Mouse (Mus musculus) layer of hippocampus, adult 8-10 months (tissue): ENCODE measurements around the gene Xpot. TPM values are rescaled to one million over a fixed set of nuclear protein-coding genes. Genes with fewer than 3 reads are reported as not detected.

Experiments
- DNase-seq, 2 experiments: peaks; one replicate each; pipeline ENCODE4 v3.0.0; 2022; ENCODE audit warnings: low spot score in 2 of 2
- total RNA-seq, 4 experiments: library from RNA; stranded (reverse); gene quantifications; 2 replicates each; pipeline ENCODE4 v1.2.4; 2022

Gene Xpot
- total RNA-seq, 4 experiments from 2014 or later: 62.6 to 77.1 (median 71.6) TPM

- DNase-seq: no peak
These were observed 3.7 kb downstream of the Xpot start for GRCm38 (mm10) chr10:121622431-121622830.

GRCm38 (mm10) chr10:121615935-121616334 lies 10.2 kb downstream of the Xpot start:
- DNase-seq: no peak

GRCm38 (mm10) chr10:121615146-121615870 lies 10.8 kb downstream of the Xpot start:
- DNase-seq: no peak

GRCm38 (mm10) chr10:121613570-121613969 lies 12.6 kb downstream of the Xpot start:
- DNase-seq: no peak

GRCm38 (mm10) chr10:121612448-121612847 lies 13.7 kb downstream of the Xpot start:
- no peak for DNase-seq

GRCm38 (mm10) chr10:121611587-121611986 lies 14.5 kb downstream of the Xpot start:
- no peak for DNase-seq

GRCm38 (mm10) chr10:121608177-121608576 lies 18.0 kb downstream of the Xpot start:
- DNase-seq: no peak

- DNase-seq: no peak
These were observed 21.3 kb downstream of the Xpot start for GRCm38 (mm10) chr10:121604632-121605344.

GRCm38 (mm10) chr10:121603556-121603955 lies 22.6 kb downstream of the Xpot start:
- no peak for DNase-seq

GRCm38 (mm10) chr10:121601272-121601671 lies 24.9 kb downstream of the Xpot start:
- no peak for DNase-seq

GRCm38 (mm10) chr10:121596580-121596979 lies 29.6 kb downstream of the Xpot start:
- no peak for DNase-seq

- DNase-seq: no peak
These were observed 35.0 kb downstream of the Xpot start for GRCm38 (mm10) chr10:121591106-121591505.

- DNase-seq: no peak
These were observed 38.7 kb downstream of the Xpot start for GRCm38 (mm10) chr10:121587371-121587840.

GRCm38 (mm10) chr10:121586675-121587370 lies 39.3 kb downstream of the Xpot start, which contains the start of gene Tbk1:
Tbk1 (minus strand) TSS chr10:121586787.
- DNase-seq: peak; percentile 79 to 92

GRCm38 (mm10) chr10:121585791-121586642 lies 40.1 kb downstream of the Xpot start:
- DNase-seq: peak in 1 of 2 experiments; percentile 1

GRCm38 (mm10) chr10:121585056-121585790 lies 40.9 kb downstream of the Xpot start:
- peak in 1 of 2 experiments; percentile 1 for DNase-seq

- DNase-seq: no peak
These were observed 42.1 kb downstream of the Xpot start for GRCm38 (mm10) chr10:121584033-121584432.

- DNase-seq: no peak
These were observed 43.1 kb downstream of the Xpot start for GRCm38 (mm10) chr10:121583016-121583415.

- no peak for DNase-seq
These were observed 43.8 kb downstream of the Xpot start for GRCm38 (mm10) chr10:121582287-121582686.

- no peak for DNase-seq
These were observed 44.7 kb downstream of the Xpot start for GRCm38 (mm10) chr10:121581405-121581804.
